Mouse (Mus musculus) liver, embryonic 12.5 days (tissue): ENCODE data around the gene H2-K1. TPM values are rescaled to one million over a fixed set of nuclear protein-coding genes. Genes with fewer than 3 reads are reported as not detected.
"Not testable (repeated sequence)": the region's sequence is repeated elsewhere in the genome, so short reads cannot be mapped to it uniquely, and the experiment has no call there.

Experiments used
- ATAC-seq: fragments of 200-750 bp; cut with Nextera tagmentation; 2 replicates; pipeline ENCODE4 v1.8.0; 2017; ENCODE audit warnings: moderate number of reproducible peaks, mild to moderate bottlenecking, moderate library complexity
- H3K27ac ChIP-seq: fragments of 300-500 bp; sonication (generic); 2 replicates; pipeline ENCODE4 v1.5.1; 2016; ENCODE audit warnings: mild to moderate bottlenecking
- H3K27me3 ChIP-seq: fragments of 300-500 bp; sonication (generic); replicated peaks from 2 replicates; pipeline ENCODE4 v1.6.1; 2016; ENCODE audit warnings: mild to moderate bottlenecking, moderate library complexity
- H3K36me3 ChIP-seq: fragments of 300-500 bp; sonication (generic); 2 replicates; pipeline ENCODE4 v1.6.1; 2016; ENCODE audit warnings: mild to moderate bottlenecking, moderate library complexity
- H3K4me1 ChIP-seq: fragments of 300-500 bp; sonication (generic); 2 replicates; pipeline ENCODE4 v1.6.1; 2016
- H3K4me2 ChIP-seq: fragments of 300-500 bp; sonication (generic); 2 replicates; pipeline ENCODE4 v1.6.1; 2016; ENCODE audit warnings: mild to moderate bottlenecking, moderate library complexity
- H3K4me3 ChIP-seq: fragments of 300-500 bp; sonication (generic); 2 replicates; pipeline ENCODE4 v1.5.1; 2016; ENCODE audit warnings: mild to moderate bottlenecking, moderate library complexity
- H3K9ac ChIP-seq: fragments of 300-500 bp; sonication (generic); 2 replicates; pipeline ENCODE4 v1.6.1; 2016; ENCODE audit warnings: mild to moderate bottlenecking, moderate library complexity
- H3K9me3 ChIP-seq: fragments of 300-500 bp; sonication (generic); replicated peaks from 2 replicates; pipeline ENCODE4 v1.6.1; 2016; ENCODE audit warnings: mild to moderate bottlenecking, moderate library complexity
- WGBS: fragments of 180-500 bp; shearing (Covaris S2); methylation state at CpG from one replicate; pipeline ENCODE4 v1.1.7; 2016; ENCODE audit not compliant: insufficient replicate concordance; 5-methylcytosine and 5-hydroxymethylcytosine counted together
- polyA plus RNA-seq: library from polyadenylated mRNA; unstranded; fragments of >200 nt; fragmentation: Nextera tagmentation; extraction: Ambion mirVana; gene quantifications from 2 replicates; pipeline ENCODE4 v1.2.1, GENCODE M21; 2016

H2-K1 gene
- polyA plus RNA-seq, 1 experiment from 2014 or later, result 83.5 TPM

GRCm38 (mm10) chr17:33999341-34000149 lies 602 bp downstream of the H2-K1 start:
- H3K27me3 ChIP-seq, result peaks cover 38% of the 10 kb centered on the region
- peak overlapping the region; percentile 72 for H3K9ac ChIP-seq
- no peaks in the 10 kb centered on the region for H3K36me3 ChIP-seq
- peak overlapping the region; percentile 65 for H3K4me3 ChIP-seq
- H3K4me2 ChIP-seq, result peak overlapping the region; percentile 94
- 2% methylated on average over 87 of the region's 87 CpGs for WGBS
- no peak overlapping the region for H3K27ac ChIP-seq
- peaks cover 22% of the 10 kb centered on the region for H3K4me1 ChIP-seq
- peak; percentile 46 for ATAC-seq
- no peaks in the 10 kb centered on the region for H3K9me3 ChIP-seq

- Histone ChIP-seq H3K4me3 (peak overlapping the region; percentile 65; the same call in 1 of the 2 replicates), H3K4me2 (peak overlapping the region; percentile 94), H3K4me1 (peaks cover 22% of the 10 kb centered on the region), H3K27me3 (peaks cover 38% of the 10 kb centered on the region)
- not testable (repeated sequence) for H3K27ac ChIP-seq, H3K9me3 ChIP-seq, ATAC-seq, H3K9ac ChIP-seq, H3K36me3 ChIP-seq
- WGBS, result 28% methylated on average over 5 of the region's 5 CpGs
These were observed 1.4 kb downstream of the H2-K1 start for GRCm38 (mm10) chr17:33998697-33999096.

- H3K36me3 ChIP-seq, H3K9ac ChIP-seq, ATAC-seq, H3K27ac ChIP-seq, H3K4me3 ChIP-seq, H3K9me3 ChIP-seq, H3K4me2 ChIP-seq: not testable (repeated sequence)
- H3K4me1 ChIP-seq, result peaks cover 22% of the 10 kb centered on the region
- WGBS, result 67% methylated on average over 2 of the region's 2 CpGs
- H3K27me3 ChIP-seq, result peaks cover 36% of the 10 kb centered on the region
These were observed 3.1 kb downstream of the H2-K1 start for GRCm38 (mm10) chr17:33997025-33997424.

GRCm38 (mm10) chr17:33995651-33996050 lies 4.5 kb downstream of the H2-K1 start:
- Histone ChIP-seq H3K36me3 (no peaks in the 10 kb centered on the region), H3K4me2 (no peak overlapping the region), H3K27ac (no peak overlapping the region), H3K9ac (no peak overlapping the region), H3K9me3 (no peaks in the 10 kb centered on the region), H3K27me3 (peaks cover 22% of the 10 kb centered on the region), H3K4me1 (peaks cover 21% of the 10 kb centered on the region), H3K4me3 (no peak overlapping the region)
- no peak for ATAC-seq
- WGBS, result 47% methylated on average over 3 of the region's 3 CpGs

GRCm38 (mm10) chr17:33994959-33995358 lies 5.2 kb downstream of the H2-K1 start:
- 80% methylated on average over 8 of the region's 8 CpGs for WGBS
- Histone ChIP-seq H3K9ac (no peak overlapping the region), H3K27ac (no peak overlapping the region), H3K9me3 (no peaks in the 10 kb centered on the region), H3K27me3 (peaks cover 16% of the 10 kb centered on the region), H3K4me2 (no peak overlapping the region), H3K4me1 (peaks cover 14% of the 10 kb centered on the region), H3K36me3 (no peaks in the 10 kb centered on the region), H3K4me3 (no peak overlapping the region)
- ATAC-seq, result no peak

GRCm38 (mm10) chr17:33991788-33992664 lies 8.1 kb downstream of the H2-K1 start:
- 28% methylated on average over 10 of the region's 10 CpGs for WGBS
- no peak for ATAC-seq
- Histone ChIP-seq H3K9ac (no peak overlapping the region), H3K9me3 (no peaks in the 10 kb centered on the region), H3K4me2 (no peak overlapping the region), H3K4me1 (no peaks in the 10 kb centered on the region), H3K27ac (no peak overlapping the region), H3K4me3 (no peak overlapping the region), H3K36me3 (no peaks in the 10 kb centered on the region), H3K27me3 (peaks cover 19% of the 10 kb centered on the region; the same call in 1 of the 2 replicates)

- not testable (repeated sequence) for H3K27ac ChIP-seq, ATAC-seq, H3K9ac ChIP-seq, H3K9me3 ChIP-seq, H3K36me3 ChIP-seq
- peak overlapping the region; percentile 78 for H3K4me2 ChIP-seq
- H3K4me3 ChIP-seq, result peak overlapping the region; percentile 63; the same call in 1 of the 2 replicates
- H3K4me1 ChIP-seq, result peaks cover 42% of the 10 kb centered on the region
- WGBS, result 5% methylated on average over 8 of the region's 8 CpGs
- H3K27me3 ChIP-seq, result peaks cover 34% of the 10 kb centered on the region
These were observed 18.0 kb downstream of the H2-K1 start for GRCm38 (mm10) chr17:33982136-33982535.

- peak overlapping the region; percentile 64 for H3K9ac ChIP-seq
- H3K4me2 ChIP-seq, result peak overlapping the region; percentile 78
- H3K36me3 ChIP-seq, H3K9me3 ChIP-seq: not testable (repeated sequence)
- WGBS, result 1% methylated on average over 27 of the region's 27 CpGs
- H3K27me3 ChIP-seq, result peaks cover 42% of the 10 kb centered on the region
- peak overlapping the region; percentile 63 for H3K4me3 ChIP-seq
- H3K27ac ChIP-seq, result peak overlapping the region; percentile 79
- peak; percentile 82 for ATAC-seq
- H3K4me1 ChIP-seq, result peaks cover 42% of the 10 kb centered on the region
These were observed 18.8 kb downstream of the H2-K1 start for GRCm38 (mm10) chr17:33981192-33981909.

GRCm38 (mm10) chr17:33980181-33981035 lies 19.7 kb downstream of the H2-K1 start:
- Histone ChIP-seq H3K4me2 (peak overlapping the region; percentile 78), H3K4me3 (no peak overlapping the region), H3K27ac (0 out of 2 replicates have a peak overlapping the region, but pooled peaks have one; percentile 48), H3K9me3 (no peaks in the 10 kb centered on the region), H3K9ac (0 out of 2 replicates have a peak overlapping the region, but pooled peaks have one; percentile 30), H3K27me3 (peaks cover 44% of the 10 kb centered on the region), H3K4me1 (peaks cover 42% of the 10 kb centered on the region), H3K36me3 (no peaks in the 10 kb centered on the region)
- ATAC-seq, result no peak
- WGBS, result 69% methylated on average over 19 of the region's 19 CpGs

GRCm38 (mm10) chr17:33979512-33980050 lies 20.6 kb downstream of the H2-K1 start:
- Histone ChIP-seq H3K27ac (peak overlapping the region; percentile 67; the same call in 1 of the 2 replicates), H3K4me2 (0 out of 2 replicates have a peak overlapping the region, but pooled peaks have one; percentile 89), H3K36me3 (no peaks in the 10 kb centered on the region), H3K4me3 (no peak overlapping the region), H3K4me1 (peaks cover 42% of the 10 kb centered on the region), H3K9me3 (no peaks in the 10 kb centered on the region), H3K27me3 (peaks cover 44% of the 10 kb centered on the region), H3K9ac (no peak overlapping the region)
- 53% methylated on average over 6 of the region's 6 CpGs for WGBS
- no peak for ATAC-seq
